Mouse (Mus musculus) midbrain, postnatal 0 days (tissue): ENCODE measurements around the gene Map3k14. TPM values are rescaled to one million over a fixed set of nuclear protein-coding genes. Genes with fewer than 3 reads are reported as not detected.

Source experiments
- ATAC-seq: fragments of 200-750 bp; cut with Nextera tagmentation; 2 replicates; pipeline ENCODE4 v1.8.0; 2017; ENCODE audit warnings: moderate number of reproducible peaks, mild to moderate bottlenecking, moderate TSS enrichment, moderate library complexity; ENCODE audit not compliant: low FRiP score
- DNase-seq: peaks from one replicate; pipeline ENCODE4 v3.0.0-alpha.2; 2015; ENCODE audit warnings: low spot score
- H3K27ac ChIP-seq: fragments of 300-500 bp; sonication (generic); 2 replicates; pipeline ENCODE4 v1.5.1; 2014; ENCODE audit warnings: low read depth, mild to moderate bottlenecking, low read length, mixed read lengths
- H3K27me3 ChIP-seq: fragments of 300-500 bp; sonication (generic); 2 replicates; pipeline ENCODE4 v1.6.1; 2014; ENCODE audit warnings: low read length, control low read depth, mixed read lengths; ENCODE audit not compliant: insufficient read depth
- H3K36me3 ChIP-seq: fragments of 300-500 bp; sonication (generic); 2 replicates; pipeline ENCODE4 v1.6.1; 2014; ENCODE audit warnings: low read length, control low read depth, mixed read lengths; ENCODE audit not compliant: insufficient read depth
- H3K4me1 ChIP-seq: fragments of 300-500 bp; sonication (generic); 2 replicates; pipeline ENCODE4 v1.6.1; 2014; ENCODE audit warnings: mild to moderate bottlenecking, control low read depth, antibody characterized with exemption, low read length, mixed read lengths; ENCODE audit not compliant: insufficient read depth
- H3K4me2 ChIP-seq: fragments of 300-500 bp; sonication (generic); 2 replicates; pipeline ENCODE4 v1.6.1; 2014; ENCODE audit warnings: low read depth, mild to moderate bottlenecking, low read length, mixed read lengths; ENCODE audit not compliant: poor library complexity, severe bottlenecking
- H3K4me3 ChIP-seq: fragments of 300-500 bp; sonication (generic); 2 replicates; pipeline ENCODE4 v1.5.1; 2014; ENCODE audit warnings: low read depth, mild to moderate bottlenecking, low read length, moderate library complexity
- H3K9ac ChIP-seq: fragments of 300-500 bp; sonication (generic); replicated peaks from 2 replicates; pipeline ENCODE4 v1.6.1; 2014; ENCODE audit warnings: mild to moderate bottlenecking, low read length, moderate library complexity, mixed read lengths; ENCODE audit not compliant: poor library complexity, severe bottlenecking
- H3K9me3 ChIP-seq: fragments of 300-500 bp; sonication (generic); 2 replicates; pipeline ENCODE4 v1.6.1; 2016; ENCODE audit warnings: low read length, control low read depth
- CTCF ChIP-seq: IDR thresholded peaks from 2 replicates; pipeline ENCODE4 v1.5.1; 2016; ENCODE audit warnings: antibody characterized with exemption, mild to moderate bottlenecking
- WGBS: fragments of 180-500 bp; shearing (Covaris S2); extraction: QIAGEN DNeasy Blood & Tissue Kit; methylation state at CpG from one replicate; pipeline ENCODE4 v1.1.7; 2014; 5-methylcytosine and 5-hydroxymethylcytosine counted together
- polyA plus RNA-seq: library from polyadenylated mRNA; unstranded; fragments of >200 nt; fragmentation: Nextera tagmentation; extraction: Ambion mirVana; gene quantifications from 2 replicates; pipeline ENCODE4 v1.2.1, GENCODE M21; 2015
- total RNA-seq: library from RNA; depleted of rRNA; stranded (reverse); fragments of >200 nt; gene quantifications from 2 replicates; pipeline ENCODE4 v1.2.3, GENCODE M21; 2014

Gene Map3k14
- total and polyA plus RNA-seq, 2 experiments from 2014 or later: 1.7 to 6.1 TPM

DNA sequence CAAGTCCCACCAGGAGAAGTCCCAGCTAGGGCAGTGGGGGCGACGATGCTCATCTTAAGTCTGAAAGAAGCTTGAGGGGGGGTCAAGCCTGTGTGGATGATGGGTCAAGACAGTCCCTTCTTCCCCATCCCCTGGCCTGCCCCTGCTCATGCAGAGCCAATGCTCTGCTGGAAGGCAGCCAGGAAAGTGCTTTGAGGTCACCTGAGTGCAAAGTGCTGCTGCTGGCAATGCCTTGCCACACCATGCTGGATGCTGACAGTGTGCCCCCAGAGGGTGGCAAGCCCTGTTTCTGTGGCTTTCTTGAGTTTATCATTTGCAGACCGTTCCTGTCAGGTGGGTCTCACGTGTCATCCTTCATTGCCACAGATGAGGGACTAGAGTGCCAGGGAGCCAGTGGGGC lies 47.3 kb downstream of the Map3k14 start:
- TF ChIP-seq CTCF: no peak
- WGBS: 78% methylated on average over 4 of the region's 4 CpGs
- H3K4me1 ChIP-seq: no peaks in the 10 kb centered on the region; the same call in 1 of the 2 replicates
- no peak for DNase-seq
- H3K4me3 ChIP-seq: no peak overlapping the region
- peaks cover 30% of the 10 kb centered on the region for H3K36me3 ChIP-seq
- no peak overlapping the region for H3K9ac ChIP-seq
- H3K9me3 ChIP-seq: no peaks in the 10 kb centered on the region
- no peaks in the 10 kb centered on the region for H3K27me3 ChIP-seq
- ATAC-seq: no peak
- H3K27ac ChIP-seq: no peak overlapping the region
- H3K4me2 ChIP-seq: no peak overlapping the region

DNA sequence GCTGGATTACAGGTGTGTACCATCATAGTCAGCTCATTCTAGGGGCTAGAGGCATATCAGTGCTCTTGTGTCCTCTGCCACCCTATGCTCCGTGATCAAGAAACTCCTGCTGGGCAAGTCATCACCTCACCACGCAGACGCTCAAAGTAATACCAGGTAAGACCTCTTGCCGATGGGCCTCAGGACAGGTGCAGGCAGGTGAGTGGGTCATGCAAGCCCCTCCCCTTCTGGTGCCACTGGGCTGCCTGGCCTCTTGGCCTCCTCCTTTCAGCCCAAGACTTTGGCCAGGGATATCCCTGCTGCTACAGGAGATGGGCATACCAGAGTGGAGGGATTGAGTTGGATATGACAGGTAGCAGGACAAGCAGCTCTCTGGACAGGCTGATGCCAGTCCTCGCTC lies 48.0 kb downstream of the Map3k14 start:
- Histone ChIP-seq H3K27me3 (no peaks in the 10 kb centered on the region), H3K9ac (no peak overlapping the region), H3K4me2 (no peak overlapping the region), H3K4me3 (no peak overlapping the region), H3K27ac (no peak overlapping the region), H3K4me1 (no peaks in the 10 kb centered on the region; the same call in 1 of the 2 replicates), H3K9me3 (no peaks in the 10 kb centered on the region), H3K36me3 (peaks cover 25% of the 10 kb centered on the region)
- DNase-seq (no peak), ATAC-seq (no peak)
- WGBS: 93% methylated on average over 5 of the region's 5 CpGs
- no peak for TF ChIP-seq CTCF

DNA sequence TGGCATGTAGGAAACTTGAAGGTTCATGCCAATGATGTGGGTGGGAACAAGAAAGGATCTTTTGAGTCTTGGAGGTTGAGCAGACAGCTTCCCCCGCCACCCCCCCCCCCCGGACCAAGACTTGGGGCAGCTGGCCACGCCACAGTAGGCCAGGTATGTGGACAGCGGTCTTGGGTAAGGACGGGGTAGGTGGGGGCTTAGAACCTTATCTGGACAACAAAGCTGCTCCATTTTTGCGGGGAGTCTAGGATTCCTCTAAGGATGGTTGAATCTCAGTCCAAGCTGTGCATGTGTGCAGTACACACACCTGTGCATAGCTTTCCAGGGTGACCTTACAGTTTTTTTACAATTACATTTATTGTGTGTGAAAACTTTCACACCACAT lies 48.8 kb downstream of the Map3k14 start:
- no peaks in the 10 kb centered on the region for H3K9me3 ChIP-seq
- peak overlapping the region; percentile 96 for H3K4me2 ChIP-seq
- ATAC-seq (peak; percentile 52), DNase-seq (no peak)
- peak overlapping the region; percentile 58 for H3K4me3 ChIP-seq
- WGBS: 28% methylated on average over 6 of the region's 6 CpGs
- no peak for TF ChIP-seq CTCF
- H3K27ac ChIP-seq: peak overlapping the region; percentile 62
- H3K27me3 ChIP-seq: no peaks in the 10 kb centered on the region
- H3K36me3 ChIP-seq: peaks cover 18% of the 10 kb centered on the region
- H3K9ac ChIP-seq: peak overlapping the region; percentile 64
- H3K4me1 ChIP-seq: no peaks in the 10 kb centered on the region; the same call in 1 of the 2 replicates

DNA sequence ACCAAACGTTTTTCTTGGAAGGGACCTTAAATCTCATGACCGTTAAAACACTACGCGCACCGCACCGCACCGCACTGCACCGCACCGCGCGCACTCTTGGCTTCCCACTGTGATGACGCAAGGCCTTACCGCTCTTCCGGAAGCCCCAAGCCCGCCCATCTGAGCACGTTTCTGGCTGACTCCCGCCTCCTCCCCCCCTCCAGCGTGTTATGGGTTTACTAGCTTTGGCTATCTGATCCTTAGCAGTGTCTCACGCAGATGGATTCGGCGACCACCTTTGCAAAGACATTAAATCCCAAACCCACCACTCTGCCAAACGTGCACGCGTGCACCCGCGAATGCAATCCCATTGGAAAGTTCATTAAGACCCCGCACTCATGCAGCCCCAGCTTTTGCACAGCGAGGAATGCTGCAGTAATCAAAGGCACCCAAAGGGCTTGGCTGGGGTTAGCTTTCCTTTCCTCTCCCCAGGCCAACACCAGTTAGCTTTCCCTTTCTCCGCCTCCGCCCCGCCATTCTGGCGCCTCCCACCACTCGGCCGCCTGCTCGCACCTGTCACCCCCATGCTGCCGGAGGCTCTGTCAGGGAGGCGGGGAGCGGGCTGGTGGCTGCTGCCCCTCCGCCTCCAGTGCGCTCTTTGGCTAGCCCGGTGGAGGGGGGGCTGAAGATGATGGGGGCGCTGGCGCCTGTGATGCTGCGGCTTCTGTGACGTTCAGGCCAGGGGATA lies 49.3 kb downstream of the Map3k14 start, which contains the start of gene Spata32:
Gene Spata32 (minus strand): TSS at position 643 of the 727 bp plus-strand sequence.
- TF ChIP-seq CTCF: no peak
- H3K9me3 ChIP-seq: no peaks in the 10 kb centered on the region
- H3K27ac ChIP-seq: peak within 1 kb of the TSS; percentile 62
- H3K4me2 ChIP-seq: peak within 1 kb of the TSS; percentile 96
- no peaks in the 10 kb centered on the region for H3K27me3 ChIP-seq
- peaks cover 16% of the 10 kb centered on the region for H3K36me3 ChIP-seq
- ATAC-seq: peak; percentile 85
- peak; percentile 84 for DNase-seq
- H3K4me3 ChIP-seq: peak within 1 kb of the TSS; percentile 58
- WGBS: under 1% methylated on average over 45 of the region's 45 CpGs
- H3K4me1 ChIP-seq: no peaks in the 10 kb centered on the region; the same call in 1 of the 2 replicates
- peak within 1 kb of the TSS; percentile 64 for H3K9ac ChIP-seq

DNA sequence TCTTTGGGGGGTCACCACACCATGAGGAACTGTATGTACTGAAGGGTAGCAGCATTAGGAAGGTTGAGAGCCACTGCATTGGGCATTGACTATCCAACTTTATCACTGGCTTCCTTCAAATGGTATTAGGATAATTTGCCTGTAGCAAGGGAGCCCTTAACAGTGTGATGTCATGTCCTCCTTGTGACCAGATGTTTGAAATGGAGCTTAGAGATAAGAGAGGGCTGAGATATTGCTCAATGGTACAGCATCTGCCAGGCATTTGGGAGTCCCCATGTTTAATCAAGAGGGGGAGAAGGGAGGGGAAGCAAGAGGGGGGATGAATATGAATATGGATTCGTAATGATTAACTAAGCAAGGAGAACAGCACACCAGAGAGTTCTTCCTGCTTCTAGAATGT lies 51.9 kb downstream of the Map3k14 start:
- Histone ChIP-seq H3K36me3 (peaks cover 6% of the 10 kb centered on the region), H3K27ac (no peak overlapping the region), H3K4me2 (no peak overlapping the region), H3K9me3 (no peaks in the 10 kb centered on the region), H3K9ac (no peak overlapping the region), H3K4me1 (no peaks in the 10 kb centered on the region; the same call in 1 of the 2 replicates), H3K4me3 (no peak overlapping the region), H3K27me3 (no peaks in the 10 kb centered on the region)
- no peak for TF ChIP-seq CTCF
- ATAC-seq: no peak
- DNase-seq: no peak
- 70% methylated on average over 1 of the region's 1 CpGs for WGBS

DNA sequence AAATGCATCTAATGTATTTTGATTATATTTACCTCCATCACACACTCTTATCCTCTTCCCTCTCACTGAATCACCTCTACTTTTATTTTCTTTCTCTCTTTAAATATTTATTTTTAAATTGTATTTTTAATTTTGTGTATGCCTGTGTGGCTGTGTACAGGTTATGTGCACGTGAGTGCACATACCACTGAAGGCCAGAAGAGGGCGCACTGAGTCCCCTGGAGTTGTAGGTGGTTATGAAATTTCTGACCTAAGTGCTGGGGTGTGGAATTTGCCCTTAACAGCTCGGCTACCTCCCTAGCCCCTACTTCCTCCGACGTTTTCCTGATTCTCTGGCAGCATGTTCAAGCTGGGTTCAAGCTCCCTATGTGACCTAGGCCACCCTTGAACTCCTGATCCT lies 53.6 kb downstream of the Map3k14 start:
- ATAC-seq (no peak), DNase-seq (no peak)
- Histone ChIP-seq H3K36me3 (no peaks in the 10 kb centered on the region), H3K27ac (no peak overlapping the region), H3K27me3 (no peaks in the 10 kb centered on the region), H3K9ac (no peak overlapping the region), H3K9me3 (no peaks in the 10 kb centered on the region), H3K4me1 (no peaks in the 10 kb centered on the region; the same call in 1 of the 2 replicates), H3K4me2 (no peak overlapping the region), H3K4me3 (no peak overlapping the region)
- TF ChIP-seq CTCF: peak; percentile 37
- whole genome bisulfite sequencing: 87% methylated on average over 5 of the region's 5 CpGs
